Comparison of ENCODE assay signal across 14 mouse cellular contexts in genomic region chr2:145801322-145802052, GRCm38 (mm10).
DNase-seq lines count a peak whose midpoint lies in the region; ATAC-seq lines count a peak whose summit lies in the region.
"Had no signal": no experiment of that assay in that cellular context is flagged by ENCODE, and none has a peak within 500 bp of the region (broad histone marks: within the 10 kb centered on the region; RNA-seq: fewer than 3 reads in every experiment).

No protein-coding gene starts in this region.

- ATAC-seq in limb, embryonic 15.5 days (ENCODE audit: insufficient number of reproducible peaks, low FRiP score, low TSS enrichment, low read depth) = no peak
- ATAC-seq: forebrain, embryonic 13.5 days had no signal

- H3K36me3 ChIP-seq in limb, embryonic 15.5 days = peaks cover 7% of the 10 kb centered on the region; the same call in 1 of the 2 replicates
- H3K36me3 ChIP-seq: hindbrain, embryonic 10.5 days had no signal

- H3K9me3 ChIP-seq in limb, embryonic 15.5 days = no peaks in the 10 kb centered on the region
- H3K9me3 ChIP-seq: embryonic facial prominence, embryonic 13.5 days; forebrain, embryonic 13.5 days; hindbrain, embryonic 10.5 days; lung, embryonic 15.5 days had no signal

- peak overlapping the region; percentile 55 for H3K27ac ChIP-seq in brown adipose tissue, adult 24 weeks (replicated peaks; ENCODE audit: low read depth, low read length)
- H3K27ac ChIP-seq in limb, embryonic 15.5 days = peak overlapping the region; percentile 55
- H3K27ac ChIP-seq: embryonic facial prominence, embryonic 13.5 days; forebrain, embryonic 13.5 days; heart, embryonic 15.5 days; hindbrain, embryonic 10.5 days; lung, embryonic 15.5 days had no signal

- peak; percentile 62 for DNase-seq in kidney, adult 18-20 months
- DNase-seq in kidney, postnatal 10 days = no peak
- DNase-seq in NIH3T3 (ENCODE audit: low read depth) = peak; percentile 47
- DNase-seq in cerebellum, adult 8-10 months = no peak
- DNase-seq in thymus, postnatal 0 days (ENCODE audit: low spot score) = no peak
- DNase-seq: cerebellum, adult 18-20 months; thymus, postnatal 36 days had no signal

- no peak overlapping the region for H3K9ac ChIP-seq in limb, embryonic 15.5 days
- H3K9ac ChIP-seq: embryonic facial prominence, embryonic 13.5 days; forebrain, embryonic 13.5 days; heart, embryonic 15.5 days; lung, embryonic 15.5 days had no signal

- H3K4me1 ChIP-seq in brown adipose tissue, adult 24 weeks (ENCODE audit: control insufficient read depth, insufficient read depth, insufficient read length, low read length) = peaks cover 8% of the 10 kb centered on the region; the same call in 1 of the 2 replicates
- peaks cover 5% of the 10 kb centered on the region for H3K4me1 ChIP-seq in limb, embryonic 15.5 days
- H3K4me1 ChIP-seq: embryonic facial prominence, embryonic 13.5 days; forebrain, embryonic 13.5 days; hindbrain, embryonic 10.5 days; lung, embryonic 15.5 days had no signal

- H3K4me3 ChIP-seq in brown adipose tissue, adult 24 weeks (ENCODE audit: insufficient read depth, low read depth, low read length) = no peak overlapping the region
- no peak overlapping the region for H3K4me3 ChIP-seq in limb, embryonic 15.5 days
- H3K4me3 ChIP-seq: embryonic facial prominence, embryonic 13.5 days; forebrain, embryonic 13.5 days; heart, embryonic 15.5 days; hindbrain, embryonic 10.5 days; lung, embryonic 15.5 days had no signal

- no peaks in the 10 kb centered on the region for H3K27me3 ChIP-seq in limb, embryonic 15.5 days
- H3K27me3 ChIP-seq: embryonic facial prominence, embryonic 13.5 days; forebrain, embryonic 13.5 days; heart, embryonic 15.5 days; lung, embryonic 15.5 days had no signal

- H3K4me2 ChIP-seq in limb, embryonic 15.5 days = no peak overlapping the region
- H3K4me2 ChIP-seq: embryonic facial prominence, embryonic 13.5 days; forebrain, embryonic 13.5 days; heart, embryonic 15.5 days; lung, embryonic 15.5 days had no signal

- WGBS in limb, embryonic 15.5 days = 41% methylated on average over 9 of the region's 9 CpGs

Comparison
In these comparisons a context has a peak if more than half of its experiments do, and no peak if none do; other contexts are left out.
1. DNase-seq: peak in kidney, adult 18-20 months (single experiment) and NIH3T3 (single experiment); none in kidney, postnatal 10 days (single experiment), cerebellum, adult 8-10 months (single experiment) and thymus, postnatal 0 days (single experiment).